Mouse (Mus musculus) bone marrow, adult 2 months (tissue): Measurements from ENCODE around the gene Lrrc58. TPM values are rescaled to one million over a fixed set of nuclear protein-coding genes. Genes with fewer than 3 reads are reported as not detected.

ENCODE experiments used
- H3K27ac ChIP-seq: fragments of 200-500 bp; 2 replicates; pipeline ENCODE4 v1.5.1; 2012; ENCODE audit warnings: low read depth, mild to moderate bottlenecking, control low read depth, inconsistent platforms, low read length; ENCODE audit not compliant: control insufficient read depth, poor library complexity, insufficient read depth
- H3K4me1 ChIP-seq: fragments of 200-500 bp; 2 replicates; pipeline ENCODE4 v1.6.1; 2011; ENCODE audit warnings: low read length; ENCODE audit not compliant: control insufficient read depth, insufficient read depth
- H3K4me3 ChIP-seq: fragments of 200-500 bp; replicated peaks from 2 replicates; pipeline ENCODE3; 2011; ENCODE audit warnings: mild to moderate bottlenecking, low read depth, low read length, control low read depth; ENCODE audit not compliant: control insufficient read depth
- CTCF ChIP-seq: fragments of 200-500 bp; IDR thresholded peaks from 2 replicates; pipeline ENCODE4 v1.5.1; 2011; ENCODE audit warnings: low read length, control low read depth; ENCODE audit not compliant: control insufficient read depth, insufficient read depth
- POLR2A ChIP-seq: fragments of 200-500 bp; IDR thresholded peaks from 2 replicates; pipeline ENCODE4 v1.6.1; 2011; ENCODE audit warnings: low read depth, mild to moderate bottlenecking, control low read depth, low read length, borderline replicate concordance; ENCODE audit not compliant: control insufficient read depth
- WGBS: fragments of 180-500 bp; shearing (Covaris S2); methylation state at CpG from one replicate; pipeline ENCODE4 v1.1.7; 2018; 5-methylcytosine and 5-hydroxymethylcytosine counted together
- polyA plus RNA-seq: library from polyadenylated mRNA; stranded (reverse); fragments of >200 nt; gene quantifications from 2 replicates; pipeline ENCODE4 v1.2.4, GENCODE M21; 2011; ENCODE audit warnings: low replicate concordance; ENCODE audit not compliant: missing spikeins, insufficient read depth, insufficient read length

Gene Lrrc58
- polyA plus RNA-seq, 1 experiment: 6.5 TPM

GRCm38 (mm10) chr16:37877406-37877805 is 9.2 kb downstream of the Lrrc58 start:
- WGBS: 96% methylated on average over 3 of the region's 3 CpGs
- Histone ChIP-seq H3K27ac (no peak overlapping the region), H3K4me1 (peaks cover 2% of the 10 kb centered on the region), H3K4me3 (no peak overlapping the region)
- TF ChIP-seq CTCF (no peak), POLR2A (no peak)

GRCm38 (mm10) chr16:37878951-37879505 is 10.8 kb downstream of the Lrrc58 start:
- TF ChIP-seq CTCF (no peak), POLR2A (no peak)
- 55% methylated on average over 7 of the region's 7 CpGs for WGBS
- peaks cover 2% of the 10 kb centered on the region for H3K4me1 ChIP-seq

GRCm38 (mm10) chr16:37879750-37880419 is 11.7 kb downstream of the Lrrc58 start:
- WGBS: 84% methylated on average over 4 of the region's 4 CpGs
- Histone ChIP-seq H3K4me1 (peaks cover under 1% of the 10 kb centered on the region), H3K4me3 (no peak overlapping the region), H3K27ac (no peak overlapping the region)
- TF ChIP-seq POLR2A (no peak), CTCF (no peak)

More at GRCm38 (mm10) chr16:37878951-37879505, 10.8 kb downstream of the Lrrc58 start:
- Histone ChIP-seq H3K27ac (0 out of 2 replicates have a peak overlapping the region, but pooled peaks have one; percentile 2), H3K4me3 (no peak overlapping the region)

GRCm38 (mm10) chr16:37881168-37881567 is 13.0 kb downstream of the Lrrc58 start:
- Histone ChIP-seq H3K27ac (no peak overlapping the region), H3K4me1 (no peaks in the 10 kb centered on the region; the same call in 1 of the 2 replicates), H3K4me3 (no peak overlapping the region)
- TF ChIP-seq POLR2A: no peak
- TF ChIP-seq CTCF: no peak
- WGBS: 64% methylated on average over 2 of the region's 2 CpGs

- TF ChIP-seq CTCF: no peak
- TF ChIP-seq POLR2A: no peak
- WGBS: 81% methylated on average over 3 of the region's 3 CpGs
- H3K27ac ChIP-seq: no peak overlapping the region
- no peak overlapping the region for H3K4me3 ChIP-seq
- H3K4me1 ChIP-seq: no peaks in the 10 kb centered on the region
These were observed 20.8 kb downstream of the Lrrc58 start for GRCm38 (mm10) chr16:37888986-37889385.

- Histone ChIP-seq H3K4me3 (no peak overlapping the region), H3K27ac (no peak overlapping the region), H3K4me1 (no peaks in the 10 kb centered on the region)
- TF ChIP-seq POLR2A: no peak
- TF ChIP-seq CTCF: no peak
- 79% methylated on average over 2 of the region's 2 CpGs for WGBS
These were observed 24.5 kb downstream of the Lrrc58 start for GRCm38 (mm10) chr16:37892667-37893066.

- TF ChIP-seq CTCF: no peak
- TF ChIP-seq POLR2A: no peak
- no peak overlapping the region for H3K27ac ChIP-seq
- 69% methylated on average over 6 of the region's 6 CpGs for WGBS
These were observed 25.2 kb downstream of the Lrrc58 start for GRCm38 (mm10) chr16:37893381-37893780.

GRCm38 (mm10) chr16:37893942-37894341 is 25.8 kb downstream of the Lrrc58 start:
- H3K27ac ChIP-seq: no peak overlapping the region
- TF ChIP-seq POLR2A (no peak), CTCF (no peak)
- WGBS: 82% methylated on average over 2 of the region's 2 CpGs
- no peaks in the 10 kb centered on the region for H3K4me1 ChIP-seq
- H3K4me3 ChIP-seq: no peak overlapping the region

More at GRCm38 (mm10) chr16:37893381-37893780, 25.2 kb downstream of the Lrrc58 start:
- Histone ChIP-seq H3K4me3 (no peak overlapping the region), H3K4me1 (no peaks in the 10 kb centered on the region)

GRCm38 (mm10) chr16:37898790-37899189 is 30.6 kb downstream of the Lrrc58 start:
- Histone ChIP-seq H3K4me1 (no peaks in the 10 kb centered on the region), H3K4me3 (no peak overlapping the region), H3K27ac (no peak overlapping the region)
- WGBS: 85% methylated on average over 5 of the region's 5 CpGs
- no peak for TF ChIP-seq CTCF
- no peak for TF ChIP-seq POLR2A
